Mouse (Mus musculus) liver, postnatal 0 days (tissue): ENCODE measurements at regions not wholly inside any gene's neighbourhood (a gene's known extent, or its start where the extent isn't known, plus 50 kb on each side); places are given as distances from the start of the nearest gene placed in this dataset.

Experiments used
- ATAC-seq: fragments of 200-750 bp; cut with Nextera tagmentation; 2 replicates; pipeline ENCODE4 v1.8.0; 2017; ENCODE audit warnings: mild to moderate bottlenecking, moderate library complexity
- DNase-seq: peaks from one replicate; pipeline ENCODE4 v3.0.0-alpha.2; 2016
- H3K27ac ChIP-seq: fragments of 300-500 bp; sonication (generic); 2 replicates; pipeline ENCODE4 v1.5.1; 2014; ENCODE audit warnings: antibody characterized with exemption, moderate library complexity, mild to moderate bottlenecking, low read depth
- H3K27me3 ChIP-seq: fragments of 300-500 bp; sonication (generic); 2 replicates; pipeline ENCODE4 v1.6.1; 2014; ENCODE audit warnings: low read length, control low read depth, mixed read lengths; ENCODE audit not compliant: insufficient read depth
- H3K36me3 ChIP-seq: fragments of 300-500 bp; sonication (generic); replicated peaks from 2 replicates; pipeline ENCODE4 v1.6.1; 2014; ENCODE audit warnings: mild to moderate bottlenecking, control low read depth, low read length, moderate library complexity, mixed read lengths; ENCODE audit not compliant: insufficient read depth
- H3K4me1 ChIP-seq: fragments of 300-500 bp; sonication (generic); 2 replicates; pipeline ENCODE4 v1.6.1; 2014; ENCODE audit warnings: antibody characterized with exemption, mild to moderate bottlenecking, control low read depth; ENCODE audit not compliant: insufficient read depth
- H3K4me2 ChIP-seq: fragments of 300-500 bp; sonication (generic); 2 replicates; pipeline ENCODE4 v1.6.1; 2014; ENCODE audit warnings: low read depth, mild to moderate bottlenecking, low read length, moderate library complexity, mixed read lengths
- H3K4me3 ChIP-seq: fragments of 300-500 bp; sonication (generic); 2 replicates; pipeline ENCODE4 v1.5.1; 2014; ENCODE audit warnings: low read depth, low read length
- H3K9ac ChIP-seq: fragments of 300-500 bp; sonication (generic); replicated peaks from 2 replicates; pipeline ENCODE4 v1.6.1; 2014; ENCODE audit warnings: mild to moderate bottlenecking, moderate library complexity
- H3K9me3 ChIP-seq: fragments of 300-500 bp; sonication (generic); 2 replicates; pipeline ENCODE4 v1.6.1; 2016; ENCODE audit warnings: mild to moderate bottlenecking, control low read depth, low read length, mixed read lengths
- CTCF ChIP-seq: sonication (generic); IDR thresholded peaks from 2 replicates; pipeline ENCODE4 v1.5.1; 2016; ENCODE audit warnings: antibody characterized with exemption, low read depth
- EP300 ChIP-seq: IDR thresholded peaks from 2 replicates; pipeline ENCODE4 v1.6.1; 2016; ENCODE audit warnings: antibody characterized with exemption, low read depth, mild to moderate bottlenecking
- WGBS: fragments of 180-500 bp; shearing (Covaris S2); extraction: QIAGEN DNeasy Blood & Tissue Kit; methylation state at CpG from one replicate; pipeline ENCODE4 v1.1.7; 2014; ENCODE audit not compliant: insufficient replicate concordance; 5-methylcytosine and 5-hydroxymethylcytosine counted together

GRCm38 (mm10) chr19:18146494-18146893, 309.1 kb upstream of the Pcsk5 start:
- DNase-seq, result no peak
- no peak overlapping the region for H3K9ac ChIP-seq
- no peak for TF ChIP-seq CTCF
- peak; percentile 72 for TF ChIP-seq EP300
- no peaks in the 10 kb centered on the region for H3K9me3 ChIP-seq
- no peak overlapping the region for H3K4me2 ChIP-seq
- H3K36me3 ChIP-seq, result no peaks in the 10 kb centered on the region
- no peak overlapping the region for H3K4me3 ChIP-seq
- H3K27ac ChIP-seq, result peak overlapping the region; percentile 55; the same call in 1 of the 2 replicates
- H3K27me3 ChIP-seq, result no peaks in the 10 kb centered on the region
- WGBS, result 49% methylated on average over 3 of the region's 3 CpGs
- peak; percentile 88 for ATAC-seq
- H3K4me1 ChIP-seq, result peaks cover 3% of the 10 kb centered on the region; the same call in 1 of the 2 replicates

GRCm38 (mm10) chr19:18130936-18131335, 293.5 kb upstream of the Pcsk5 start:
- no peak for ATAC-seq
- no peaks in the 10 kb centered on the region for H3K4me1 ChIP-seq
- H3K27me3 ChIP-seq, result no peaks in the 10 kb centered on the region
- no peak overlapping the region for H3K9ac ChIP-seq
- H3K36me3 ChIP-seq, result no peaks in the 10 kb centered on the region
- 90% methylated on average over 3 of the region's 3 CpGs for WGBS
- TF ChIP-seq EP300 (no peak), CTCF (no peak)
- H3K27ac ChIP-seq, result no peak overlapping the region
- no peak for DNase-seq
- H3K4me2 ChIP-seq, result no peak overlapping the region
- H3K9me3 ChIP-seq, result no peaks in the 10 kb centered on the region
- no peak overlapping the region for H3K4me3 ChIP-seq

- 70% methylated on average over 2 of the region's 2 CpGs for WGBS
- no peak overlapping the region for H3K9ac ChIP-seq
- ATAC-seq (no peak), DNase-seq (no peak)
- H3K4me2 ChIP-seq, result no peak overlapping the region
- H3K36me3 ChIP-seq, result no peaks in the 10 kb centered on the region
- no peaks in the 10 kb centered on the region for H3K4me1 ChIP-seq
- TF ChIP-seq CTCF (no peak), EP300 (no peak)
- H3K27me3 ChIP-seq, result no peaks in the 10 kb centered on the region
- H3K9me3 ChIP-seq, result no peaks in the 10 kb centered on the region
- H3K4me3 ChIP-seq, result no peak overlapping the region
- H3K27ac ChIP-seq, result no peak overlapping the region
These were observed 291.4 kb upstream of the Pcsk5 start for GRCm38 (mm10) chr19:18128786-18129185.

GRCm38 (mm10) chr19:18106236-18106635, 268.8 kb upstream of the Pcsk5 start:
- no peak overlapping the region for H3K4me3 ChIP-seq
- H3K27me3 ChIP-seq, result no peaks in the 10 kb centered on the region
- DNase-seq, result peak; percentile 52
- no peaks in the 10 kb centered on the region for H3K36me3 ChIP-seq
- 69% methylated on average over 6 of the region's 6 CpGs for WGBS
- 0 out of 2 replicates have a peak overlapping the region, but pooled peaks have one; percentile 52 for H3K27ac ChIP-seq
- TF ChIP-seq CTCF, result no peak
- no peak for TF ChIP-seq EP300
- H3K4me2 ChIP-seq, result no peak overlapping the region
- no peak overlapping the region for H3K9ac ChIP-seq
- ATAC-seq, result peak; percentile 99
- H3K4me1 ChIP-seq, result no peaks in the 10 kb centered on the region
- H3K9me3 ChIP-seq, result no peaks in the 10 kb centered on the region

GRCm38 (mm10) chr19:18104590-18104989, 267.2 kb upstream of the Pcsk5 start:
- TF ChIP-seq EP300, result no peak
- no peak for TF ChIP-seq CTCF
- WGBS, result 75% methylated on average over 2 of the region's 2 CpGs
- H3K36me3 ChIP-seq, result no peaks in the 10 kb centered on the region
- H3K4me1 ChIP-seq, result no peaks in the 10 kb centered on the region
- no peak overlapping the region for H3K4me3 ChIP-seq
- no peak overlapping the region for H3K9ac ChIP-seq
- DNase-seq (no peak), ATAC-seq (no peak)
- no peak overlapping the region for H3K4me2 ChIP-seq
- H3K27ac ChIP-seq, result no peak overlapping the region
- no peaks in the 10 kb centered on the region for H3K27me3 ChIP-seq
- H3K9me3 ChIP-seq, result no peaks in the 10 kb centered on the region

GRCm38 (mm10) chr19:18101423-18102341, 264.2 kb upstream of the Pcsk5 start:
- H3K9ac ChIP-seq, result no peak overlapping the region
- WGBS, result 26% methylated on average over 4 of the region's 4 CpGs
- no peak overlapping the region for H3K4me2 ChIP-seq
- no peak overlapping the region for H3K4me3 ChIP-seq
- no peak for ATAC-seq
- H3K4me1 ChIP-seq, result no peaks in the 10 kb centered on the region
- TF ChIP-seq EP300 (no peak), CTCF (no peak)
- no peak overlapping the region for H3K27ac ChIP-seq
- H3K36me3 ChIP-seq, result no peaks in the 10 kb centered on the region
- H3K27me3 ChIP-seq, result no peaks in the 10 kb centered on the region
- DNase-seq, result no peak
- no peaks in the 10 kb centered on the region for H3K9me3 ChIP-seq
